Mouse (Mus musculus): ENCODE results near the gene Tmem179b. TPM values are rescaled to one million over a fixed set of nuclear protein-coding genes. Genes with fewer than 3 reads are reported as not detected.

Gene Tmem179b
- polyA plus RNA-seq (2012; rRNA removed), result 16.9 and 18.1 TPM in 2 replicates

GRCm38 (mm10) chr19:8774086-8774835 is at the start of gene Tmem179b:
Gene Tmem179b (minus strand): TSS chr19:8774467.
- peak; percentile 93 to 97 for DNase-seq (ENCODE audit: extremely low spot score in 1 of 2, low spot score in 1 of 2)

- DNase-seq (ENCODE audit: extremely low spot score in 1 of 2, low spot score in 1 of 2), result no peak
Observed at GRCm38 (mm10) chr19:8822696-8823095, 48.4 kb upstream of the Tmem179b start.

DNA sequence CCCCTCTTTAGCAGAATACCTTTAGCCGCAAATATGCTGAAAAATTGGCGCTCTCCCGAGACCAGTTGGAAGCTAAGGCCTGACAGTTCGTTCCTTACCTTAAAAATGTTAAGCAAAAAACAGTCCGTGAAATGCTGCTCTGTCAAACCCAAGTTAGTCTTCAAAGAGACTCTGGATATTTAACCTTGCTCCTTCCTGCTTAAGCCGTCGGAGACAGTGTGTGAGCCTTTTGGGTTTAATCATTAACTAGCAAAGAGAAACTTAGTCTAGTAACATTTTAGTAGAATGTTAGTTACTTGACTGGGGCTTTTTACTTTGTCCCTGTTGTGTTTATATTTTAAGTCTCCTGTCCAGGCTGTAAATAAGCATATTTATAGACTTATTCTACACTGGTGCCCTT is 46.9 kb upstream of the Tmem179b start:
- no peak for DNase-seq (ENCODE audit: extremely low spot score in 1 of 2, low spot score in 1 of 2)

DNA sequence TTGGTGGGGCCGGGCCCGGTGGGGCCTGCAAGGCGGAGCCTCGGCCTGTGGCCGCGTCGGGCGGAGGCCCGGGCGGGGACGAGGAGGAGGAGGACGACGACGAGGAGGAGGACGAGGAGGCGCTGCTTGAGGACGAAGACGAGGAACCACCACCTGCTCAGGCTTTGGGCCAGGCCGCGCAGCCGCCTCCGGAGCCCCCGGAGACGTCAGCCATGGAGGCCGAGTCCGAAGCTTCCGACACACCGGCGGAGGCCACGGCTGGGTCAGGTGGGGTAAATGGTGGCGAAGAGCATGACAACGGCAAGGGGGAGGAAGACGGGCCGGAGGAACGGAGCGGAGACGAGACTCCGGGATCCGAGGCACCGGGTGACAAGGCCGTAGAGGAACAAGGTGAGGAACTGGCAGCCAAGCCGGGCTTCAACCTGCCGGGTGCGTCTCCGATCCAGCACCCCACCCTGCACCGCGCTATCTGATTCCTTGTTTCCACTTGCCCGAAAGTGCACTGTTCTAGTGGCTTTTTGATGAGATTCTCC is 46.2 kb upstream of the Tmem179b start:
- DNase-seq (ENCODE audit: extremely low spot score in 1 of 2, low spot score in 1 of 2), result no peak

GRCm38 (mm10) chr19:8819596-8820423 is 45.5 kb upstream of the Tmem179b start, which contains the start of gene Hnrnpul2:
Gene Hnrnpul2 (plus strand): TSS chr19:8820010.
- DNase-seq (ENCODE audit: extremely low spot score in 1 of 2, low spot score in 1 of 2), result peak; percentile 97 to 99

- DNase-seq (ENCODE audit: extremely low spot score in 1 of 2, low spot score in 1 of 2), result peak; percentile 98 to 99
Observed at GRCm38 (mm10) chr19:8818801-8819595, 44.7 kb upstream of the Tmem179b start, which contains the start of gene Ttc9c. Gene Ttc9c (minus strand): TSS chr19:8819333.

GRCm38 (mm10) chr19:8818301-8818798 is 44.1 kb upstream of the Tmem179b start:
- DNase-seq (ENCODE audit: extremely low spot score in 1 of 2, low spot score in 1 of 2), result no peak

DNA sequence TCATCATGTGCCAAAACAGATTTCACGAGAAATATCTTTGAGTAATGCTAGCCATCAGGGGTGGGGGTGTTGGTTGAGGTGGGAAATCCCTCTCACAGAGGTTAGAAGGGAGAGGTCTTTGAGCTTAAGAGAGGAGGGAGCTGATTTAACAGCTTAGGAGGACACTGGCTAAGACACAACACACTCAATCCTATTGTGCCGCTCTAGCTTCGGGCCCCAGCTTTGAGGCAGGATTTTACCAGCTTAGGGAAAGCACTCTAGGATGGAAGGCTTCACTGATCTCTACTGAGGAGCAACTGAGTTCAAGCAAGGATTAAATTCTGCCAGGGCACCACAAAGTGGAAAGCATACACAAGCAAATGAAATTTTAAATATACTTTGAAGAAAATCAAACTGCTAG is 42.7 kb upstream of the Tmem179b start:
- no peak for DNase-seq (ENCODE audit: extremely low spot score in 1 of 2, low spot score in 1 of 2)

- DNase-seq (ENCODE audit: extremely low spot score in 1 of 2, low spot score in 1 of 2), result no peak
Observed at GRCm38 (mm10) chr19:8815812-8816211, 41.5 kb upstream of the Tmem179b start.

- DNase-seq (ENCODE audit: extremely low spot score in 1 of 2, low spot score in 1 of 2), result no peak
Observed at GRCm38 (mm10) chr19:8806810-8807209, 32.5 kb upstream of the Tmem179b start.

GRCm38 (mm10) chr19:8803879-8804660 is 29.8 kb upstream of the Tmem179b start:
- DNase-seq (ENCODE audit: extremely low spot score in 1 of 2, low spot score in 1 of 2), result no peak

- no peak for DNase-seq (ENCODE audit: extremely low spot score in 1 of 2, low spot score in 1 of 2)
Observed at GRCm38 (mm10) chr19:8803204-8803780, 29.0 kb upstream of the Tmem179b start.

DNA sequence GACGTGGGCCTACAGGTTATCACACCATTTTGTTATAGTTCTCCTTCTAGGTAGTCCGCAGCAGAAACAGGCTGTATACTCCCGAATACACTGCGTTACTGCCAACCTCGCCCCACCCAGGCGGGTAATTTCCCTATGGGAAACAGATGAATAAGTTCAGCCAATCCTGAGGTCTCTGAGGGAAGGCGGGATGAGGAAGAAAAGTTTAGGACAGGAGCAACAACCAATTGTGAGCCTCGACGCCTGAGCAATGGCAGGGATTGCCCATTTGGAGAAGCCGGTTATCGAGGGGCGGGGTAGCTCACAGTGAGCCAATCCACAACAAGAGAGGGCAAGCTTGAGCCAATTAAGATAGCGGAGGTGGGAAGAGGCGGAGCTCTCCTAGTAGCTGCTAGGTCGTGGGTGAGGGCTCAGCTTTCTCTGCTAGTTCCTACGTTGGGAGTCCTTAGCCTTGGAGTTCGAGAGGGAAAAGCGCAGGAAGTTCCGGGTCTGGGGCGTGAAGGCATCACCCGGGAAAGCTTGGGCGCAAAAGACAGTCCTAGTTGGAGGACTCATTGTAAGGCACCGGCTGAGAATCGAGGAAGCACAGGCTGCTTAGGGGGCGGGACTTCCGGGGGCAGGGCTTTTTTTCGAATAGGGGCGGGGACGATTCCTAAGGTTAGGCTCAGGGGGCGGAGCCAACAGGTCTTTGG is 28.0 kb upstream of the Tmem179b start, which contains the start of gene Zbtb3:
Zbtb3 (plus strand) TSS at position 426 of the 692 bp plus-strand sequence.
- peak; percentile 97 to 99 for DNase-seq (ENCODE audit: extremely low spot score in 1 of 2, low spot score in 1 of 2)

GRCm38 (mm10) chr19:8798947-8799315 is 24.7 kb upstream of the Tmem179b start:
- DNase-seq (ENCODE audit: extremely low spot score in 1 of 2, low spot score in 1 of 2), result no peak

- peak; percentile 88 to 92 for DNase-seq (ENCODE audit: extremely low spot score in 1 of 2, low spot score in 1 of 2)
Observed at GRCm38 (mm10) chr19:8798264-8798946, 24.1 kb upstream of the Tmem179b start, which contains the start of gene Polr2g. Gene Polr2g (minus strand): TSS chr19:8798577.

GRCm38 (mm10) chr19:8790171-8790570 is 15.9 kb upstream of the Tmem179b start:
- DNase-seq (ENCODE audit: extremely low spot score in 1 of 2, low spot score in 1 of 2), result peak in 1 of 2 experiments; percentile 57

DNA sequence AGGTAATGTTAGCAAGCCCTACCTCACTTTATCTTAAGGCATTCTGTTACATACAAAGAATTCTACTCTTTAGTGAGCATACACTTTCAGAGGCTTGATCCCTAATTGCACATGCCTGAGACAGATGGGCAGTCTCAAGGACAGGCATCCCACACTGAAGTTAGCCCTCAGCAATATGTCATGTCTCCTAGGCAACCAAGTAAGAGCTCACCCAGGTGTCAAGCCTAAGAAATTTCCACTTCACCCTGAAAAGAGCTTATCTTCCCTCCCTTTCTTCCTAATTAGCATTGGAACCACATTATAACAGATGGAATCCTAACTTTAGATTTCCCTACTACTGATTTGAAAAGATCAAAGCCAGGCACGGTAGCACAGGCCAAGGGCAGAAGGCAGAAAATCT is 14.9 kb upstream of the Tmem179b start:
- DNase-seq (ENCODE audit: extremely low spot score in 1 of 2, low spot score in 1 of 2), result no peak

DNA sequence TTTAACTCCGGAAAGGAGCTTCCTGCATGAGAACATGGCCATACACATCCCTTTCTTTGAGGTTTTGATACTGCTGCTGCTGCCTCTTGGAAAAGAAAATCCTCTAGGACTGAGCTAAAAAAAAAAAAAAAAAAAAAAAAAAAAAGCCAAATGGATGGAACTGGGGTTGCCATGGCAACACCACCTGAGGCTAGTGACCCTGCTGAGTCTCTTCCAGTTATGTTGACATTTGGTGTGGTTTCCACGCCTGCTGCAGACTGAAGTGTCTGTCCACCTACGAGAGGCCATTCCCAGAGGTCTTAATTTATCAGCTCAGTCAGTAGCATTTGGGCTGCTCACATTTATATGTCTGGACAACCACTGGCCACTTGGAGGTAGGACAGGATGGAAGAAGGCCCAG is 14.3 kb upstream of the Tmem179b start:
- no peak for DNase-seq (ENCODE audit: extremely low spot score in 1 of 2, low spot score in 1 of 2)

Data from frontal cortex, adult 2 months (tissue).